Mouse (Mus musculus) frontal cortex, adult 2 months (tissue): ENCODE measurements at regions not wholly inside any gene's neighbourhood (a gene's known extent, or its start where the extent isn't known, plus 50 kb on each side); places are given as distances from the start of the nearest gene placed in this dataset.

Experiments
- DNase-seq, 2 experiments: peaks; one replicate each; pipeline ENCODE4 v3.0.0; 2022; ENCODE audit warnings: low spot score in 1 of 2; ENCODE audit errors: extremely low spot score in 1 of 2

- no peak for DNase-seq
These were observed 322.5 kb downstream of the Amd2 start for GRCm38 (mm10) chr10:35389237-35389636.

GRCm38 (mm10) chr10:35381688-35382087 lies 330.0 kb downstream of the Amd2 start:
- DNase-seq, result peak; percentile 5 to 48
